Mouse (Mus musculus) stomach, postnatal 0 days (tissue): ENCODE results near the gene Pawr.

Experiments used
- CTCF ChIP-seq: IDR thresholded peaks from 2 replicates; pipeline ENCODE4 v1.5.1; 2016; ENCODE audit warnings: antibody characterized with exemption, low read depth, mild to moderate bottlenecking, moderate library complexity
- EP300 ChIP-seq: optimal IDR thresholded peaks from 2 replicates; pipeline ENCODE3; 2016; ENCODE audit warnings: antibody characterized with exemption

GRCm38 (mm10) chr10:108290046-108290445 lies 41.9 kb upstream of the Pawr start:
- TF ChIP-seq CTCF (no peak), EP300 (no peak)
